Mouse (Mus musculus): ENCODE measurements around the gene Zbtb17. TPM values are rescaled to one million over a fixed set of nuclear protein-coding genes. Genes with fewer than 3 reads are reported as not detected.

The Zbtb17 gene
- polyA plus RNA-seq, 1 experiment, result 1.9 TPM

- Histone ChIP-seq H3K27me3 (ENCODE audit: control insufficient read depth) (peaks cover 7% of the 10 kb centered on the region), H3K4me3 (replicated peaks) (no peak overlapping the region), H3K9me3 (ENCODE audit: control insufficient read depth, low read length) (no peaks in the 10 kb centered on the region), H3K4me1 (ENCODE audit: control insufficient read depth) (no peaks in the 10 kb centered on the region), H3K36me3 (ENCODE audit: control insufficient read depth) (no peaks in the 10 kb centered on the region)
- no peak for TF ChIP-seq TAL1 (IDR thresholded peaks at IDR 0.05; ENCODE audit: low read length)
- no peak for TF ChIP-seq GATA1 (IDR thresholded peaks at IDR 0.05; ENCODE audit: low read length)
Measured at GRCm38 (mm10) chr4:141423691-141424431, 20.6 kb upstream of the Zbtb17 start.

- Histone ChIP-seq H3K4me3 (replicated peaks) (no peak overlapping the region), H3K36me3 (ENCODE audit: control insufficient read depth) (no peaks in the 10 kb centered on the region), H3K9me3 (ENCODE audit: control insufficient read depth, low read length) (no peaks in the 10 kb centered on the region), H3K27me3 (ENCODE audit: control insufficient read depth) (peaks cover 7% of the 10 kb centered on the region), H3K4me1 (ENCODE audit: control insufficient read depth) (no peaks in the 10 kb centered on the region)
- no peak for TF ChIP-seq TAL1 (IDR thresholded peaks at IDR 0.05; ENCODE audit: low read length)
- TF ChIP-seq GATA1 (IDR thresholded peaks at IDR 0.05; ENCODE audit: low read length), result no peak
Measured at GRCm38 (mm10) chr4:141425484-141426479, 18.7 kb upstream of the Zbtb17 start.

- peaks cover 2% of the 10 kb centered on the region; the same call in 1 of the 2 replicates for H3K4me1 ChIP-seq (ENCODE audit: control insufficient read depth)
- TF ChIP-seq GATA1 (IDR thresholded peaks at IDR 0.05; ENCODE audit: low read length) (no peak), TAL1 (IDR thresholded peaks at IDR 0.05; ENCODE audit: low read length) (no peak)
- no peaks in the 10 kb centered on the region for H3K9me3 ChIP-seq (ENCODE audit: control insufficient read depth, low read length)
- H3K36me3 ChIP-seq (ENCODE audit: control insufficient read depth), result no peaks in the 10 kb centered on the region
- H3K4me3 ChIP-seq (replicated peaks), result no peak overlapping the region
- peaks cover 7% of the 10 kb centered on the region for H3K27me3 ChIP-seq (ENCODE audit: control insufficient read depth)
Measured at GRCm38 (mm10) chr4:141426796-141427745, 17.4 kb upstream of the Zbtb17 start.

DNA sequence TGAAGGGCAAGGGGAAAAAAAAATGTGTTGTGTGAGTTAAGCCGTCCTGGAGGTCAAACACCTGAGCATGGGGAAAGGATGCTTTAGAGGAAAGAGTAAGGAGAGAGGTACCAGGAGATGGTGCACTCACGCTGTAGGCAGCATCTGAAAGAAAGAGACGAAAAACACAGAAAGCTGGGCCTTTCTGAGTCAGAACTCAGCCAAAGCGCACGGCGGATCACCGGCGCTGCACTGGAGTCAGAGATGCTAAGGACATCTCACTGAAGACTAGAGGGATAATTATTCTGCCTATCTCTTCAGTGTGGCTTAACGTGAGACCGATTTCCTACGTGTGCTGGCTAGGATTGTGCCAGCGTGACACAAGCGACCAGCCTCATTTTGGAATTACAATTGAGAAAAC lies 16.5 kb upstream of the Zbtb17 start:
- Histone ChIP-seq H3K4me1 (ENCODE audit: control insufficient read depth) (peaks cover 2% of the 10 kb centered on the region; the same call in 1 of the 2 replicates), H3K36me3 (ENCODE audit: control insufficient read depth) (no peaks in the 10 kb centered on the region), H3K4me3 (replicated peaks) (no peak overlapping the region), H3K27me3 (ENCODE audit: control insufficient read depth) (peaks cover 7% of the 10 kb centered on the region), H3K9me3 (ENCODE audit: control insufficient read depth, low read length) (no peaks in the 10 kb centered on the region)
- TF ChIP-seq GATA1 (IDR thresholded peaks at IDR 0.05; ENCODE audit: low read length) (no peak), TAL1 (IDR thresholded peaks at IDR 0.05; ENCODE audit: low read length) (no peak)

DNA sequence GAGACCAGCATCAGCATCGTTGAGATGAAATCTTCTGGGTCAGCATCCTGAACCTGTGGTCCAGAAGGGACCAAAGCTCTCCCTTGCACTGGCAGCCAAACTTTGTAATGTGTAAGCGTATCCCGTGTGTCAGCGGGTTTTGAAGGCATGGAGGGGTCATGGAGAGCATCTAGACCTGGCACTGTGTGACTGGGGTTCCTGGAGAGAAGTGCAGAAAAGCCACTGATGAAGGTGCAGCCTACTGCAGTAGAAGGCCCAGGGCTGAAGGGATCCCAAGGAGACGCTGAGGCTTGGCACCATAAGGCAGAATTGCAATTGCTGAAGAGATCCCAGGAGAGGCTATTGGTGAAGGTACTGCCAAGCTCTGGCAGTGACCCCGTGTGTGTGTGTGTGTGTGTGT lies 15.1 kb upstream of the Zbtb17 start:
- Histone ChIP-seq H3K4me3 (replicated peaks) (no peak overlapping the region), H3K36me3 (ENCODE audit: control insufficient read depth) (no peaks in the 10 kb centered on the region), H3K9me3 (ENCODE audit: control insufficient read depth, low read length) (no peaks in the 10 kb centered on the region), H3K27me3 (ENCODE audit: control insufficient read depth) (peaks cover 7% of the 10 kb centered on the region), H3K4me1 (ENCODE audit: control insufficient read depth) (peaks cover 2% of the 10 kb centered on the region; the same call in 1 of the 2 replicates)
- TF ChIP-seq TAL1 (IDR thresholded peaks at IDR 0.05; ENCODE audit: low read length) (no peak), GATA1 (IDR thresholded peaks at IDR 0.05; ENCODE audit: low read length) (no peak)

DNA sequence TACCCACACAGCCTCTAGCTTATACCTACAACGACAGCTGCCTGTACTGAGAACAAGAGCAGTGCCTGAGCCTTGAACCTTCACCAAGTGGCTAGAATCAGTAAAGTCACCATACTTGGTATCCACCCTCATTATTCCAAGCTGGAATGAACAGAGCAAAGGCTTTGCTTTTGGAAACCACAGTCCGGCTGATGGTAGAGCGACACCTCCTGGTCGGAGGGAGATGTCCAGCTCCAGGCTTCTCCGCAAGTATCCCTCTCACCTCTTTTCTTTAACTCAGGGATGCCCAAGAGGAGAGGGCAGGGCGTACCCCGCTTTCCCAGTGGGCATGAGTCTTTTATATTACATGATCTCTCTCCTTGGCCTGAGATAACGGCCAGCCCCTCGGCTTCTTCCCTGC lies 14.6 kb upstream of the Zbtb17 start:
- no peaks in the 10 kb centered on the region for H3K9me3 ChIP-seq (ENCODE audit: control insufficient read depth, low read length)
- H3K36me3 ChIP-seq (ENCODE audit: control insufficient read depth), result no peaks in the 10 kb centered on the region
- H3K4me1 ChIP-seq (ENCODE audit: control insufficient read depth), result peaks cover 2% of the 10 kb centered on the region; the same call in 1 of the 2 replicates
- H3K4me3 ChIP-seq (replicated peaks), result no peak overlapping the region
- TF ChIP-seq TAL1 (IDR thresholded peaks at IDR 0.05; ENCODE audit: low read length), result no peak
- no peak for TF ChIP-seq GATA1 (IDR thresholded peaks at IDR 0.05; ENCODE audit: low read length)
- peaks cover 7% of the 10 kb centered on the region for H3K27me3 ChIP-seq (ENCODE audit: control insufficient read depth)

DNA sequence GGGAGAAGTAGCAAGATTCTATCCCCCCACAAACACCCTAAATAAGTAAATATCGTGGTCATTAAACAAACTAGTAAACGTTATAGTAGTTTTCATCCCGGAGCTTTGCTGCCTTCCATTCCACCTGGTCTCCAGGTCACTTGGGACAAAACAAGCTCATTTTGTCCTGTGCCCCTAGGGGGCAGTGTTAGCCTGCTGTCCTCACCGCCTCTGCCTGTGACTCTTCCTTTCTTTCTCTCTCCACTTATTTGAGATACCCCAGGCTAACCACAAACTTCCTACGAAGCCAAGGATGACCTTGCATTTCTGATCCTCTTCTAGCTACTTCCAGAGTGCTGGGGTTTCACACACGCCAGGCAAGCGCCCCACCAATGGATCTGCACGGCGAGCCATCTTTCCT lies 13.5 kb upstream of the Zbtb17 start:
- Histone ChIP-seq H3K27me3 (ENCODE audit: control insufficient read depth) (peaks cover 2% of the 10 kb centered on the region; the same call in 1 of the 2 replicates), H3K4me1 (ENCODE audit: control insufficient read depth) (peaks cover 2% of the 10 kb centered on the region; the same call in 1 of the 2 replicates), H3K36me3 (ENCODE audit: control insufficient read depth) (no peaks in the 10 kb centered on the region), H3K9me3 (ENCODE audit: control insufficient read depth, low read length) (no peaks in the 10 kb centered on the region), H3K4me3 (replicated peaks) (no peak overlapping the region)
- TF ChIP-seq GATA1 (IDR thresholded peaks at IDR 0.05; ENCODE audit: low read length) (no peak), TAL1 (IDR thresholded peaks at IDR 0.05; ENCODE audit: low read length) (no peak)

- H3K9me3 ChIP-seq (ENCODE audit: control insufficient read depth, low read length), result no peaks in the 10 kb centered on the region
Measured at GRCm38 (mm10) chr4:141432666-141433065, 11.8 kb upstream of the Zbtb17 start.

More at GRCm38 (mm10) chr4:141432666-141433065, 11.8 kb upstream of the Zbtb17 start:
- TF ChIP-seq GATA1 (IDR thresholded peaks at IDR 0.05; ENCODE audit: low read length), result no peak
- no peak for TF ChIP-seq TAL1 (IDR thresholded peaks at IDR 0.05; ENCODE audit: low read length)
- H3K4me1 ChIP-seq (ENCODE audit: control insufficient read depth), result peaks cover 2% of the 10 kb centered on the region; the same call in 1 of the 2 replicates
- no peak overlapping the region for H3K4me3 ChIP-seq (replicated peaks)
- H3K27me3 ChIP-seq (ENCODE audit: control insufficient read depth), result no peaks in the 10 kb centered on the region
- H3K36me3 ChIP-seq (ENCODE audit: control insufficient read depth), result no peaks in the 10 kb centered on the region
